Mouse (Mus musculus) erythroblast, embryonic 14.5 days (primary cell): ENCODE data around the gene Slc30a4.

Experiments
- GATA1 ChIP-seq: IDR thresholded peaks from 2 replicates; pipeline ENCODE4 v1.6.1; 2012; ENCODE audit warnings: low read length, inconsistent platforms, mixed read lengths
- TAL1 ChIP-seq: IDR thresholded peaks from 3 replicates; pipeline ENCODE4 v1.6.1; 2012; ENCODE audit warnings: low read length, inconsistent platforms, mixed read lengths

GRCm38 (mm10) chr2:122671714-122672113, 30.7 kb downstream of the Slc30a4 start:
- TF ChIP-seq TAL1: no peak
- no peak for TF ChIP-seq GATA1
